Mouse (Mus musculus) MN1 (cell line): Measurements from ENCODE around the gene Ubac2.

Experiments
- DNase-seq: peaks from one replicate; pipeline ENCODE4 v3.0.0-alpha.2; 2016; ENCODE audit warnings: low spot score

Gene Ubac2

DNA sequence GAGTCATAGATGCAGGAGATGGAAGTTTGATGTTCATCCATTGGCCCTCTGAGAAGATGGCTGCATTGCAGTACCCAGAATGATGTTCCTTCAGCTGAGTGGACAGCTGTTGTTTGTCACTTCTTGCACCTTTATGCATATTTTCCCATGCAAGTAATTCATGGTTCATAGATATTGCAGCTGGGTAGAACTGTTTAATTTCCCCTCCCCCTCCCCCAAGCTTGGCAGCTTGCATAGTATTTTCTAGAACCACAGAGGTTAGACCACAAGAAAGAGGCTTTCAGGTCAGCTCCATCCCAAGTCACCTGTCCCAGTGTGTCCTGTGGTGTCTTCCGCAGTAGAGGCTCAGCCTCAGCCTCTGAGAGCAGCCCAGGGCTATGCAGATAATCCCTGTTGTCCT lies 92.0 kb downstream of the Ubac2 start:
- no peak for DNase-seq

DNA sequence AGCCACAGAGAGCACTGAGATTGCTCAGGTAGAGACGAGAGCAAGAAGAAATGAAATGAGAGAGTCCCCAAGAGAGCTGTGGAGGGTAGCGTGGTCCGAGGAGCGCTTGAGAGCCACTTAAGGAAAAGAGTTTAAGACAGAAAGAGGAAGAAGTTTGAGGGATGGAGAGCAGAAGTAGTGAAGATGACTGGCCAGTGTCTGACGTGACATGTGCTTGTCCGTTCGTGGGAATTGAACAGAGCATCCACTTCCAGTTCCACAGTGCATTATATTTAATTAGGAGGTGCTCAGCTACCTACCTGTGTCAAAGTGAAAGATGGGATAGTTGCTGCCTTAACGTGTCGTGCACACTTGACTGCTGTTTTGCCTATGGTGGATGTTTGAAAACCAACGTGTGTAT lies 94.7 kb downstream of the Ubac2 start:
- no peak for DNase-seq

DNA sequence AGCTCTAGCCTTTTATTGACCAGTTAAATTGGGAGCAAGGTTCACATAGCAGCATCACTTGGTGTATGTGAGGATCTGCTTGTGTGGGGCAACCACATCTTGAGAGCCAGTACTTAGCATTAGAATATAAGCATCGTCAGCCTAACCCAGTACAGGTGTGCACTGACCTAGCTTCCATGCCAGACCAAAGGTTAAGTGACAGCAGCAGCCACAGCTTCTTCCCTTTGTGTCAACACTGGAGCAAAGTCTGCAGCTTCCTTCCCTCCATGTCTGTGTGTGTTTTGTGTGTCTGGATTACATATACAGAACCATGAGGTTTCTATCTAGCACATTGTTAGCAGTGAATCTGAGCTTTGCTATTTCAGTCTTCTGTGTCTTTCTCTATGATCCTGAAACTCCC lies 103.1 kb downstream of the Ubac2 start:
- DNase-seq = no peak

DNA sequence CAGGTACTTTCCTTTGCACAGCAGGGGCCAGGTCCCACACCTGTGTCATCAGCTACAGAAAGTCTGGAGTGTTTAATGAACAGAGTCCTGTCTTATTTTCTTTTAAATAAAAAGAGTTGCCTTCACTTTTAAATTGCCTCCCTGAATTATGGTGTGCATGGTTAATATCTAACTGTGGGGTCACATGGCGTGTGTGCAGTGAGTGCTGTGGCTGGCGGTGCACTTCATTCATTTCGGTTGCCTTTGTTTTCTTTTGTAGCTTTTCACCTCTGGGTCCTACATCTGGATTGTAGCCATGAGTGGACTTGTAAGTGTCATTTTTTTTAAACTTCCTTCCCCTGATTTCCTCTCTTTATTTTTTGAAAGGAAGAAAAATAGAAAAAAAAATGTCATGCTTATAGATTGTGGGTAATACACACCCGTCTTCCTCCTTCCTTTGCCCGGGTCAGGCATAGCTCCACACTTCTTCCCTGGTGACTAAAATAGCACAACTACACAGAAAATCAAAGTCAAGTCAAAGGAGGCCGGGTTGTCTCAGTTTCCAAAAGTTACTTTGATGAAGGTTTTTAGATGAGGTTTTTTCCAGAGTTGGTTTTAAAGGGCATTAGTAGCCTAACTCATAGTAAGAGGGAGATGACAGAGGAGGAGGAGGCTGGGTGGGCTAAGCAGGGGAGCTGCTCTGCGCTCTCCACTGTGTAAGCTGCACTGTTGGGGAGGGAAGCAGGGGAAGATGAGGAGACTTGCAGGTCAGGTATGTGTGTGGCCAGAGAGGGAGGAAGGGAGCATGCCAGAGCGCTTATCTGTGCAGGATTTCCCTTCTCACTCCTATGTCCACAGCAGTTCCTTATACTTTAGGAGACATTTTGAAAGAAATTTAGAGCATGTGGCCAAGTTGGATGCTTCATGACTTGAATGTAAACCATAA lies 104.9 kb downstream of the Ubac2 start:
- no peak for DNase-seq

DNA sequence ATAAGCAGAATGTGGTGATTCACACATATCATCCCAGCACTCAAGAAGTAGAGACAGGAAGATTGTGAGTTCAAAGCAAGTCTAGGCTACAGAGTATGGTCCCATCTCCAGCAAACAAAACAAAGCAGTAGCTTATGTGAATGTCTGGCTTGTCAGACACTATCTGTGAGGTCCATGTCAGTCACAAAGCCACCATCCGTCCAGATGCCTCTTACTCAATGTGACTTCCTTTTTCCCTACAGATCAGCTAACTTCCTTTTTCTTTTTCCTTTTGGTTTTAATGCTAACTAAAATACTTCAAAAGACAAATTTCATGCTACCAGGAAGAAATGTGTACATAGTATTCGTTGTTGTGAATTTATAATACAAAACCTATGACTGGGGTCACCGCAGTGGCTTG lies 107.1 kb downstream of the Ubac2 start:
- DNase-seq = no peak

DNA sequence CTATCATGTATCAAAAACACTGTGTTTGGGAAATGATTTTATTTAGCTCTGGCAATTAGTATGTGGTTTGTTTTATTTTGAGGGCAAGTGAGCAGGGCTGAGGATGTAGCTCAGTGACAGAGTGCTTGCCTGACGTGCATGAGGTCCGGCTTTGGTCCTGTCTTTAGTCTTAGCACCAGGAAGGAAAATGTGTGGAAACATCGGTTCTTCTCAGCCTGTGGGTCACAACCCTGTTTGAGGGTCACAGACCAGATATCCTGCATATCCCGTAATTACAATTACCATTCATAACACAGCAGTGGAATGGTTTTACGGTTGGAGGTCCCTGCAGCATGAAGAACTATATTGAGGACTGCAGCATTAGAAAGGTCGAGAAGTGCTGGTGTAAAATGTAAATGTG lies 107.6 kb downstream of the Ubac2 start:
- no peak for DNase-seq

DNA sequence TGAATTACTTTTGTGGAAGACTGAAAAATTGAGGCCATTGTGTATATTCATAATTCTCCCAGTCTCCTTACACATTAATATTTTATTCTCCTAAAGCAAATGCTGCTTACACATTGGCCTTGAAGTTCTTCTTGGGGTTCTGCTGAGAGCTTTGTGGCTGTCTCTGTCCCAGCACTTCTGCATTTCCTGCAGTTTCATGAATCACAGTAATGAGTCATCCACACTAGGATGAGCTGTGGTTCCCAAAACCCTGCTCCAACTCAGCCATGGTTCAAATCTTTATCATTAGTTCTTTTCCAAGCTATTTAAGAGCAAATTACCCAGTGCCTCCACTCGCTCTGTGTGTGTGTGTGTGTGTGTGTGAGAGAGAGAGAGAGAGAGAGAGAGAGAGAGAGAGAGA lies 108.9 kb downstream of the Ubac2 start:
- DNase-seq = peak; percentile 7

DNA sequence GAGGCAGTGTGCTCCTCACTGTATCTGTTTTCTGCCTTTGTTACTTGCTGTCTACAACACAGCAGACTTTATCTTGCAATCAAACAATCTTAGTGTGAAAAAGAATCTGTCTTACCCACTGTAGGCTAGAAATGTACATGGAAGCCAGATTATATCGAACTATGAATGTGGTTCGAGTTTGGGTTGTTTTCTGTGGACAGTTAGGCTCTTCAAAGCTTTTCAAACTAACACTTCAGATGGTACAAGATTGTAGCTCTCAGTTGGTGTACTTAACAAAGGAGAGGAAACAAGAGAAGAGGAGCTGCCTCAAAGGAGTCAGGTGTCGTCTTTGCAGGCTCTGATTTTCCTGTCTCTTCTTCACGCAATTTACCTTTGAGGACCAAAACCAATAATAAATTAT lies 109.3 kb downstream of the Ubac2 start:
- DNase-seq = no peak

DNA sequence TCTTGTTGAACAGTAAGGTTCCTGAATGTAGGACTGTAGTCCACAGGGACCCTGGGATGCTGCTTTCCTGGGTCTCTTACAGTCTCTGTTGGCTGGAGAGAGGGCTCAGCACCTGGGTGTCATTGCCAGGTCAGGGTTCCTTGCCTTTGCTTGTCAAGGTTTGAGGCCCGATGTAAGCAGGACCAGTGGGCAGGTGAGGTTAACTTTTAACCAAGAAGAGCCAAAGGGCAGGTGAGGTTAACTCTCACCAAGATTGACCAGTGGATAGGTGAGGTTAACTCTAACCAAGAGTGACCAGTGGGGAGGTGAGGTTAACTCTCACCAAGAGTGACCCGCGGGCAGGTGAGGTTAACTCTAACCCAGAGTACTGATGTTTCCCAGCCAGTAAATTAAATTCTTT lies 110.9 kb downstream of the Ubac2 start:
- no peak for DNase-seq

DNA sequence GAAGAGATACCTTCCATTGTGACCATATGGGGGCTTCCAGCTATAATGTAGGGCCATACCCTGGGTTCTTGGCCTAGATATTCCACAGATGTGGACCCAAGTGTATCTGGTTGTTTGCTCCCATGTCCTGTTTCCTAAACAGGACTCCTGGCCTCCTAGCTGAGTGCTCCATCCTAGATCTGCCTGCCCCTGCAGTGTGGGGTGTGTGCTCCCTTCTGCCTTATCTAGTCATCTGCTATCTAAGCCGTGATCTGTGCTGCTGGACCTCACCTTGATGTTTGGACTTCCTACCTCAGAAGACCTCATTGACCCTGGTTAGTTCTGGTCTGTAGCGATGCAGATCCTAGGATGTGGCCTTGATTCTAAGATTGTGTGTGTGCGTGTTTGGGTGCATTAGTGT lies 111.4 kb downstream of the Ubac2 start:
- DNase-seq = no peak

DNA sequence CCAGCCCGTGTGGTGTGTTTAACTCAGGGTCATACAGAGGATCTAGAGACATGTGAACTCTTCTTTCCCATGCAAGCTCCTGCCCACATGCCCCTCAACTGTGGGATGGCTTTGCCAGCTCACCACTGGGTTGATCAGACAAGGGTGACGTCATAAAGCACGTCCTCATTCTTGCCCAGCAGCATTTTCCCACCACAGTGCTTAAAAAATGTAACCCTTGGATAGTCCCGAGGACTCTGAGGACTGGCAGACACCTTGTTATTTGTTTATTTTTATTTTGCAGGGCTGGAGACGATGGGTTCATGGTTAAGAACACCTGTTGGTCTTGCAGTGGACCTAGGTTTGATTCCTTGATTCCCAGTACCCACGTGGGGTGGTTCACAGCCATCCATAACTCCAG lies 112.5 kb downstream of the Ubac2 start:
- DNase-seq = no peak

DNA sequence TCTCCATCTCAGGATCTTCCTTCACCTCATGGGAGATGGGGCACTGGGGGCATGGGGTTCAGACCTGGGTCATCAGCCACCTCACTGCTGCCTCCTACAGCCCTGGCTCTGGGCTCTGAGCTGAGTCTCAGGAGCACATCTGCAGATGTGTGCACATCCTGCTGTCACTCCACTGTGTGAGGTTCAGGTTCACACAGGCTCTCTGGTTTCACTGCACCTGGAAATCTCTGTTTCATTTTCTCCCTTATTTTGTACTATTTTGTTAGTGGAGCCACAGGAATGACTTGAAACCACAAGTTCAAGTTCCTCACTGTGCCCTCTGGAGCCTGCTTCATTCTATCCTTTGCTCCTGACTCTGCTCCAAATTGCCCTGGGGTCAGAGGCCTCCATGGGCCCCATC lies 113.5 kb downstream of the Ubac2 start:
- no peak for DNase-seq

DNA sequence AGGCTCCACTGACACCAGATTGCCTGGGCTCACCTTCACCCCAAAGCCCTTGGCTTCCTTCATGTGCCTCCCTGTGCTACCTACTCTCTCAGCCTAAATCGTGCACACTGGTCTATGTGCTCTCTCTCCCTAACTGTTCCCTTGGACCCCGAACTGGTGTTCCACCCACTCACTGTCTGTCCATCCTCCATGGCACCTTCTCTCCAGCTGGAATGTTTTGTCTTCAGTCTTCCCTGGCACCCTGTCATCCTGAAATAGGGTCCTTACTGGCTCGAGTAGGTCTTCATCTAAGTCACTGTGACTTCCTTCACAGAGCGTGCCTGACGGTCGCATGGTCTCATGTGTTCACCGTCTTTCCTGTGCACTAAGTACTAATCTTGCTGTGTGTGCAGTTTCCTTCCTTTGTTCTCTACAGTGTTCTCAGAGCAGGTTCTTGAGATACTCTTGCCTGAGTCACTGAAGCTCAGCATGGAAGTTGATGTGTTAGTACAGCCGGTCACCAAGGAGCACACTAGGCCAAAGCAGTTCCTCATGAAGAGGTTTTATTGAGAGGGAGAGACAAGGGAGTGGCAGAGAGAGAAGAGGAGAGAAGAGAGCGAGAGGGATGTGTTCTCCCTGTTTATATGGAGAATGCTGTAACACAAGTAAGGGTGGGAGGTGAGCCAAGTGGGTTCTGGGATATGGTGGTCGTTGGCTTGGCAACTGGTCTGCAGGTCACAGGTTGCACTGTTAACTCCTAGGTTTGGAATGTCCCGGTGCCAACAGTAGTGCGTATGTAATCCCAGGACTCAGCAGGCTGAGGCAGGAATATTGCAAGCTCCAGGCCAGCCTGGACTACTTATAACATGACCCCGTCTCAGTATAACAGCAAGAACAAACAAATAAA lies 114.2 kb downstream of the Ubac2 start:
- DNase-seq = no peak

DNA sequence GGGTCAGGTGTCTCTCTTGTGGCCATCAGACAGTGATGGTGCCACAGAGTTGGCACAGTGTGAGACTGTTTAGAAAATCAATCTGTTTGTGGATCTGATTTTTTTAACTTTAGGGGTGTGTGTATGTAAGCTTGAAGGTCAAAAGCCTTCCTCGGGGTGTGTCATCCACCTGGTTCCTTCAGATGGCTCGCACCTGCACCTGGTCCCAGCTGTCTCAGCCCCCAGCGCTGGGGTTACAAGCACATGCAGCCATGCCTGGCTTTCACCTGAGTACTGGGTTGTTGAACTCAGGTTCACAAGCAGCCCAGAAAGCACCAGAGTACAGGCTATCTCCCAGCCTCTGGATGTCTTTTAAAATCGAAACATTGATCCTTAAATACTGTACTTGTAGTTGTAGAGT lies 115.2 kb downstream of the Ubac2 start:
- DNase-seq = no peak

DNA sequence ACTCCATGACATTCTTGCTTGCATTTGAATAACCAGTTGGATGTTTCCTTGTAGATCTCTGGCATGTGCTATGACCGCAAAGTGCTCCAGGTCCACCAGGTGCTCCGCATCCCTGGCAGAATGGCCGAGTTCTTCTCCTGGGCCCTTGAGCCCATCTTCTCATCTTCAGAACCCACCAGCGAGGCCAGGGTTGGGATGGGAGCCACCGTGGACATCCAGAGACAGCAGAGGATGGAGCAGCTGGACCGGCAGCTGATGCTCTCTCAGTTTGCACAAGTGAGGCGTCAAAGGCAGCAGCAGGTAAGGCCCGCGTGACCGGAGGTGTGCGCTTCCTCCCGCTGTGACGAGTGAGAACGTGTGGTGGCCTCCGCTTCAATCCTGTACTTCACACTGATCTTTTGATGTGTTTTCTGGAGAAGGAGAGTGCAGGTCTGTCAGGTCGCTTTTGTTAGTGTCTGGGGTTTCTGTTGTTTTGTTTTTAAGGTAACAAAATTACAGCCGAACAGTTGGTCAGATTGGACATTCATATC lies 115.8 kb downstream of the Ubac2 start:
- DNase-seq = no peak

DNA sequence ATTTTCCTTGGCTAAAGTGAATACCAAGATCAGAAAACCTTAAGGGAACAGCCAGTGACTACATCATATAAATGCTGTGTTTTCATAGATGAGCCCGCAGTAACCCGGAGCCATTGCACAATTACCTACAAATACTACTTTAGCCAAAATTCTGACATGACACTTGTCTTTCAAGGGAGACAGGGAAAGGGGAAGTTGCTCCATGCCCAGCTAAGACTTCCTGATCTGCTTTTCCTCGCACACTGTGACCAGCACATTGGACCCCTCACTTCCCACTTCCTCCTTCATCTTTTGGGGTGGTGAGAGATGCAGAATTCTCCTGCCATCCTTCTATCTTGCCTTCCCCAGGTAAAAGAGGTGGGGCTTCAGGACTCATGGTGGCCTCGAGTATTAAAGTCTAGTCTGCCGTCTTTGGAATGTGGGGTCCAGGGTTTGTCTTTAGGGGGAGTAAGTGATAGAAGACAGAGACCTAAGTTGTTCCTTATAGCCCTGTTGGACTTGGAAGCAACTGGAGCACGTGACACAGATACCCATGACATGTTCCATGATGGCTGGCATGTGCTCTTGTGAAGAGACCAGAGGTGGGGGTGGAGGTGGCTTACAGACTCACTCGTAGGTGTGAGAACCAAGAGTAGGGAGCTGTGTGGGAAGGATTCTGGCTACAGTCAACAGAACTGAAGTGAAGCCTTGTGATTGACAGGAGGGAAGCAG lies 116.6 kb downstream of the Ubac2 start:
- DNase-seq = no peak

DNA sequence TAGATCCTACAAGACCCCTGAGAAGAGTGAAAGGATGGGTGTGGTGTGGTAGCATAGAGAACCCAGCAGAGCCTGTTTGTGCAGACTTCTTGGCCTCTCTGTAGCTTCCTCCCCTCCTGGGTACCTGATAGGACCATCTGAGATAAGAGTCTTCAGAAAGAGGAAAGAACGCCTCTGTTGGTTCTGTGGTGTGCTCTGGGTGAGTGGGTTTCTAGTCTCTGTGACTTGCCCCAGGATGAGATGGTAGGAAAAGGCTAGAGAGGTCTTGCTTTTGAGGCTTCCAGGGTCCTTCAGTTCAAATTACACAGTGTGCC lies 117.1 kb downstream of the Ubac2 start:
- no peak for DNase-seq

DNA sequence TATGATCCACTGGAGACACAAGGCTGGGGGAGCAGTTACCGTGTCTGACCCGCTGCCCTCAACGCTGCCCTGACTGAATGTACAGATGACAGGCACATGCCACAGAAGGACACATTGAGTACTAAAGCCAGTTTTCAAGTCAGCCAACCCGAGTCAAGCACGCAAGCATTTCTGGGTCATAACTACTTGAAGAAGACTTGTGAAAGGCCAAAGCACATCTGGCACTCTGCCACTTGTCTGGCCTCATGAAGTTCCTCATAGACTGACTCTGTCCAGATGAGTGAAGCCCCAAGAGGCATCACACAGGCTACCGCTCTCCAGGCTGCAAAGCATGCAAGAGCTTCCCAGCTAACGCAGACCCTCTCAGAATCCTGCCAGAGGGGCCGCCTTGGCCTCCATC lies 118.4 kb downstream of the Ubac2 start:
- DNase-seq = peak; percentile 14

DNA sequence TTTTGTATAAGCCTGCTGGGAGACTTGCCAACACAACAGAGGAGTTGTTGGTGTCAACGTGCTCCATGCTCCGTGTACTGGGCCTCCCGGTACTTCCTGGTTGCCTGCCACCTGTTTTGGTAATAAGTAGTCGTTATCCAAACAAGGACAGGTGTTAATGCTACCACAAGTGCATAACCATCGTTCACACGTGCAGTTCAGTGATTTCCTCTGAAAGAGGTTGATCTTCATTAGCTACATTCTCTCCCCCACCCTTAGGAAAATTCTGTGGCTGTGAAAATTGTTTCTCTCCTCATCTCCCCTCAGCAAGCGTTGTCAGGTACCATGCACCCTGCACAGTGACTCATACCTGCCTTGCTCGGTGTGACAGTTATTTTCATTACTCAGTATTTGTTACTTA lies 121.0 kb downstream of the Ubac2 start:
- no peak for DNase-seq

DNA sequence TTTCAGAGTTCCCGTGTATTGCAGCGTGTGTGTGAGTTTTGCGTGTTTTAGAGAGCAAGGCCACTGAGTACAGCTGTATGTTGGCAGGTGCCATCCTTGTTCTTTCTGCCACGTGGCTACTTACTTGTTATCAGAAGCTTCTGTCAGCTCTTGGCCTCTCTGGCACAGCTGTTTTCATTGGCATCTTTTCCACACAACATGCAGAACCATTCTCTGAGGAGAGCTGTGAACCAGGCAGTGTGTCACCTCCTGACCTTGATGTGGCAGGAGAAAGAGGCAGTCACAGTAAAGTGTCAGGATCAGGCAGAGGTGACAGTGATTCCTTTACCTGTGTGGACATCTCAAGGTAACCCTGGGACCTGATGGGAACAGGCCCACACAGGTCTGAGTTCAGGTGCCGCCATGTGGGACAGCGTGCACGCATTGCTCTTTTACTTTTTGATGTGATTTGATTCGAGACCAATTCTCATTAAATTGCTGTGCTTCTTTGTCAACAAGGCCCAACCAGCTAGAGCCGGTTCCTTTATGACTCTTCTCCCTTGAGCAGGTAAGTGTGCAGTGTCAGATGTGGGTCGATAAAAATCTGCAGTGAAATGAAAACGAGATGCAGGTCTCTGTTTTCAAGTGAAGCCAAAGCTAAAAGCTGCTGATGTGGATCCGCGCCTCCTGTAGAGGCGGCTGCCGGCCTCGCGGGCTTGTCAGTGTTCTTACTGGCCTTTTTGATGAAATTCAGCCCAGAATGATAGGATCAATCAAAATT lies 122.1 kb downstream of the Ubac2 start:
- DNase-seq = no peak

DNA sequence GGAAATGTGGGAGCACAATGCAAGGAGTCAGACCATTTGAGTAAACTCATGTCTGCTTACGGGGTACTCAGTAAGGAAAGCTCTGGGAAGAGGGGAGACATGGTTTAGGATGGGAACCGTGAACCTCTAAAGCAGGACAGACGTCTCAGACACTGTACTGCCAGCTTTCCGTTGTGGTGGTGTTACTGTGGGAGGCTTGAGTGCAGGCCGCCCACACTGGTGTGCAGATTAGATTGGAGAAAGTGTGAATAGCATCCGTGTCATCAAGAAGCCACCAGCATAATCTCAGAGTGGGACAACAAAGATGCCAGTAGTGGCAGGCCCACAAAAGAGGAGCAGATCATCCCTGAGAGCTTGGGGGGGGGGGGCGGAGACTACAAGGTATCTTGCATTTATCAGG lies 123.8 kb downstream of the Ubac2 start:
- no peak for DNase-seq

DNA sequence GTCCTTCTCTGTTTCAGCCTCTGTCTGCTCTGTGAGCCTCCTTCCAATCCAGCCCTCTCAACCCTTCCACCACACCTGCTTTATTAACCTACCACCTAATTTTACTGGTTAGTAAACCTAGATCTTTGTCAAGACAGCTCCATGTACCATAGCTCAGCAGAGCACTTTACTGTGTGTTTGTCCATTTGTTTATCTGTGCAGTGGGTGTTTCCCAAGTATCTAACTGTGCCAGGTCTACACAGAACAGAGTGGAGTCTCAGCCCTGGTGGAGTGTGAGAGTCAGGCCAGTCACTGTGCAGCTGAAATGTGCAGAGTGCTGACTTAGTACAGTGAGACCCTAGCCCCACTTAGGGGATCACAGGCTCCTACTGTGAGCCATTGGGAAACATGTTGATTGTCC lies 125.4 kb downstream of the Ubac2 start:
- DNase-seq = no peak
